Mouse (Mus musculus) kidney, postnatal 0 days (tissue): ENCODE results near the gene Ccdc120. TPM values are rescaled to one million over a fixed set of nuclear protein-coding genes. Genes with fewer than 3 reads are reported as not detected.
"Not testable (repeated sequence)": the region's sequence is repeated elsewhere in the genome, so short reads cannot be mapped to it uniquely, and the experiment has no call there.

Experiments used
- ATAC-seq: fragments of 200-750 bp; cut with Nextera tagmentation; replicated peaks from 2 replicates; pipeline ENCODE4 v1.8.0; 2017; ENCODE audit warnings: low read depth, moderate number of reproducible peaks, moderate TSS enrichment, moderate library complexity; ENCODE audit not compliant: low FRiP score
- DNase-seq: peaks from one replicate; pipeline ENCODE4 v3.0.0-alpha.2; 2016; ENCODE audit warnings: low spot score
- H3K27ac ChIP-seq: fragments of 300-500 bp; sonication (generic); 2 replicates; pipeline ENCODE4 v1.5.1; 2014; ENCODE audit warnings: mild to moderate bottlenecking
- H3K27me3 ChIP-seq: fragments of 300-500 bp; sonication (generic); 2 replicates; pipeline ENCODE4 v1.6.1; 2014; ENCODE audit warnings: low read length, mixed read lengths; ENCODE audit not compliant: insufficient read depth
- H3K36me3 ChIP-seq: fragments of 300-500 bp; sonication (generic); 2 replicates; pipeline ENCODE4 v1.6.1; 2014; ENCODE audit warnings: low read length, mixed read lengths; ENCODE audit not compliant: insufficient read depth
- H3K4me1 ChIP-seq: fragments of 300-500 bp; sonication (generic); replicated peaks from 2 replicates; pipeline ENCODE4 v1.6.1; 2014; ENCODE audit warnings: antibody characterized with exemption, low read length, mixed read lengths; ENCODE audit not compliant: insufficient read depth
- H3K4me2 ChIP-seq: fragments of 300-500 bp; sonication (generic); 2 replicates; pipeline ENCODE4 v1.6.1; 2014; ENCODE audit warnings: mild to moderate bottlenecking, low read length, moderate library complexity, mixed read lengths
- H3K4me3 ChIP-seq: fragments of 300-500 bp; sonication (generic); replicated peaks from 2 replicates; pipeline ENCODE4 v1.5.1; 2014; ENCODE audit warnings: low read depth, low read length
- H3K9ac ChIP-seq: fragments of 300-500 bp; sonication (generic); 2 replicates; pipeline ENCODE4 v1.6.1; 2014; ENCODE audit warnings: low read depth, low read length
- H3K9me3 ChIP-seq: fragments of 300-500 bp; sonication (generic); replicated peaks from 2 replicates; pipeline ENCODE4 v1.6.1; 2016; ENCODE audit warnings: low read length, inconsistent platforms, mixed read lengths
- CTCF ChIP-seq: IDR thresholded peaks from 2 replicates; pipeline ENCODE4 v1.5.1; 2016; ENCODE audit warnings: antibody characterized with exemption, low read depth, mild to moderate bottlenecking, moderate library complexity
- WGBS: fragments of 180-500 bp; shearing (Covaris S2); extraction: QIAGEN DNeasy Blood & Tissue Kit; methylation state at CpG from one replicate; pipeline ENCODE4 v1.1.7; 2014; 5-methylcytosine and 5-hydroxymethylcytosine counted together
- polyA plus RNA-seq: library from polyadenylated mRNA; unstranded; fragments of >200 nt; fragmentation: Nextera tagmentation; extraction: Ambion mirVana; gene quantifications from 2 replicates; pipeline ENCODE4 v1.2.1, GENCODE M21; 2015

Gene Ccdc120
- polyA plus RNA-seq, 1 experiment from 2014 or later, result 16.8 TPM

GRCm38 (mm10) chrX:7725841-7726240 is 24.9 kb downstream of the Ccdc120 start:
- H3K36me3 ChIP-seq, result no peaks in the 10 kb centered on the region
- H3K4me1 ChIP-seq, result no peaks in the 10 kb centered on the region
- no peaks in the 10 kb centered on the region for H3K9me3 ChIP-seq
- no peak for TF ChIP-seq CTCF
- no peak overlapping the region for H3K27ac ChIP-seq
- 91% methylated on average over 12 of the region's 12 CpGs for WGBS
- ATAC-seq, result no peak
- no peaks in the 10 kb centered on the region for H3K27me3 ChIP-seq
- no peak overlapping the region for H3K9ac ChIP-seq
- DNase-seq, result no peak
- H3K4me2 ChIP-seq, result no peak overlapping the region
- no peak overlapping the region for H3K4me3 ChIP-seq

- 84% methylated on average over 7 of the region's 7 CpGs for WGBS
- Histone ChIP-seq H3K9me3 (no peaks in the 10 kb centered on the region), H3K4me2 (no peak overlapping the region), H3K9ac (no peak overlapping the region), H3K4me3 (no peak overlapping the region), H3K36me3 (no peaks in the 10 kb centered on the region), H3K27me3 (no peaks in the 10 kb centered on the region), H3K27ac (no peak overlapping the region), H3K4me1 (no peaks in the 10 kb centered on the region)
- TF ChIP-seq CTCF, result no peak
- ATAC-seq (no peak), DNase-seq (no peak)
Observed at GRCm38 (mm10) chrX:7724135-7724534, 26.6 kb downstream of the Ccdc120 start.

- no peak for DNase-seq
- no peaks in the 10 kb centered on the region for H3K9me3 ChIP-seq
- ATAC-seq, result no peak
- H3K27me3 ChIP-seq, result no peaks in the 10 kb centered on the region
- peak overlapping the region; percentile 52 for H3K4me3 ChIP-seq
- 21% methylated on average over 4 of the region's 4 CpGs for WGBS
- TF ChIP-seq CTCF, result no peak
- peak overlapping the region; percentile 60 for H3K9ac ChIP-seq
- peak overlapping the region; percentile 62 for H3K4me2 ChIP-seq
- H3K4me1 ChIP-seq, result no peaks in the 10 kb centered on the region
- peak overlapping the region; percentile 79 for H3K27ac ChIP-seq
- H3K36me3 ChIP-seq, result no peaks in the 10 kb centered on the region
Observed at GRCm38 (mm10) chrX:7722691-7723090, 28.0 kb downstream of the Ccdc120 start.

- H3K27ac ChIP-seq, result peak overlapping the region; percentile 79
- ATAC-seq, result no peak
Observed at GRCm38 (mm10) chrX:7722282-7722611, 28.5 kb downstream of the Ccdc120 start.

GRCm38 (mm10) chrX:7721514-7722281 is 29.0 kb downstream of the Ccdc120 start, which contains the start of gene Gm45208:
Gene Gm45208 (plus strand): TSS chrX:7722245.
- no peaks in the 10 kb centered on the region for H3K4me1 ChIP-seq
- no peaks in the 10 kb centered on the region for H3K9me3 ChIP-seq
- ATAC-seq, result peak; percentile 84
- WGBS, result 28% methylated on average over 22 of the region's 22 CpGs
- DNase-seq, result peak; percentile 85
- H3K27me3 ChIP-seq, result no peaks in the 10 kb centered on the region
- no peaks in the 10 kb centered on the region for H3K36me3 ChIP-seq
- peak within 1 kb of the TSS; percentile 62 for H3K4me2 ChIP-seq
- H3K4me3 ChIP-seq, result peak within 1 kb of the TSS; percentile 52
- peak within 1 kb of the TSS; percentile 79 for H3K27ac ChIP-seq
- peak within 1 kb of the TSS; percentile 60 for H3K9ac ChIP-seq
- no peak for TF ChIP-seq CTCF

More at GRCm38 (mm10) chrX:7722282-7722611, 28.5 kb downstream of the Ccdc120 start:
- no peak for TF ChIP-seq CTCF
- WGBS, result 32% methylated on average over 11 of the region's 11 CpGs
- DNase-seq, result no peak
- Histone ChIP-seq H3K9ac (peak overlapping the region; percentile 60), H3K36me3 (no peaks in the 10 kb centered on the region), H3K27me3 (no peaks in the 10 kb centered on the region), H3K4me3 (peak overlapping the region; percentile 52), H3K4me2 (peak overlapping the region; percentile 62), H3K4me1 (no peaks in the 10 kb centered on the region), H3K9me3 (no peaks in the 10 kb centered on the region)

- H3K9me3 ChIP-seq, ATAC-seq: not testable (repeated sequence)
Observed at GRCm38 (mm10) chrX:7716058-7716457, 34.6 kb downstream of the Ccdc120 start.

GRCm38 (mm10) chrX:7714135-7714899 is 36.4 kb downstream of the Ccdc120 start, which contains the start of gene Wdr45:
Gene Wdr45 (plus strand): TSS chrX:7714333.
- Histone ChIP-seq H3K4me3 (0 out of 2 replicates have a peak within 1 kb of the TSS, but pooled peaks have one; percentile 21), H3K27ac (0 out of 2 replicates have a peak within 1 kb of the TSS, but pooled peaks have one; percentile 47), H3K9ac (peak within 1 kb of the TSS; percentile 31; the same call in 1 of the 2 replicates), H3K4me2 (peak within 1 kb of the TSS; percentile 50)
- H3K9me3 ChIP-seq, H3K36me3 ChIP-seq, H3K4me1 ChIP-seq, H3K27me3 ChIP-seq: not testable (repeated sequence)
- DNase-seq, result peak; percentile 96
- 15% methylated on average over 41 of the region's 60 CpGs for WGBS
- peak; percentile 96 for ATAC-seq

More at GRCm38 (mm10) chrX:7716058-7716457, 34.6 kb downstream of the Ccdc120 start:
- 33% methylated on average over 1 of the region's 1 CpGs for WGBS
- H3K27me3 ChIP-seq, H3K9ac ChIP-seq, H3K36me3 ChIP-seq, H3K4me2 ChIP-seq, H3K4me1 ChIP-seq, DNase-seq, H3K27ac ChIP-seq, H3K4me3 ChIP-seq: not testable (repeated sequence)
- TF ChIP-seq CTCF, result peak; percentile 29; the same call in 1 of the 2 replicates

GRCm38 (mm10) chrX:7713764-7714134 is 37.0 kb downstream of the Ccdc120 start:
- not testable (repeated sequence) for H3K27ac ChIP-seq

More at GRCm38 (mm10) chrX:7713764-7714134, 37.0 kb downstream of the Ccdc120 start:
- 42% methylated on average over 5 of the region's 12 CpGs for WGBS
- not testable (repeated sequence) for ATAC-seq, DNase-seq, H3K27me3 ChIP-seq, H3K9me3 ChIP-seq, H3K4me1 ChIP-seq, H3K36me3 ChIP-seq
- H3K9ac ChIP-seq, result peak overlapping the region; percentile 31; the same call in 1 of the 2 replicates
- peak overlapping the region; percentile 50 for H3K4me2 ChIP-seq
- H3K4me3 ChIP-seq, result 0 out of 2 replicates have a peak overlapping the region, but pooled peaks have one; percentile 21
